Mouse (Mus musculus): Measurements from ENCODE around the gene Sh2d3c.
A peak's percentile ranks its signal among the peaks of the same experiment; 100 is the strongest.

DNA sequence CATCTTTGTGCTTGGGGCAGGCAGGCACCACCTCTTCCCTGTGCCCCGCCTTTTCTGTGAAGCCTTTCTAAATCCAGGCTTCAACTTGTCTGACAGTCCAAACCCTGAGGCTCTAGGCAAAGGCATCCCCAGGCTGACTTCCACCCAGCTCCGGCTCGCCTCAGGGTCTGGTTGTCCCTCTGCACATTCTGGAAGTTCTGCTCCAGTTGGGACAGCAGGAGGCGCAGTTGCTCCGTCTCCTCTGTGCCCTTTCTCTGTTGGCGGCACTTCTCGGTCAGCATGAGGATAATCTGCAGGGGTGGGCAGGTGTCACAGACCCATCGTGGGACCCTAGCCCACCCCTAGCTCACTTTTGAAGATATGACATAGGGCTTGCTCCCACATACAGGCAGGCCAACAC lies 58.3 kb downstream of the Sh2d3c start:
- TF ChIP-seq CTCF (IDR thresholded peaks at IDR 0.05; ENCODE audit: extremely low read depth, insufficient read length, insufficient replicate concordance, low read depth, low read length) = peak; percentile 63; the same call in 1 of the 2 replicates
- no peak for TF ChIP-seq POLR2A (IDR thresholded peaks at IDR 0.05; ENCODE audit: low read depth, low read length)

Measured in small intestine, adult 2 months (tissue).